Mouse (Mus musculus): ENCODE data around the gene Ctnna3. TPM values are rescaled to one million over a fixed set of nuclear protein-coding genes. Genes with fewer than 3 reads are reported as not detected.
"Not testable (repeated sequence)": the region's sequence is repeated elsewhere in the genome, so short reads cannot be mapped to it uniquely, and the experiment has no call there.

Ctnna3 gene
- polyA plus RNA-seq, 1 experiment from 2014 or later = 1.7 TPM

DNA sequence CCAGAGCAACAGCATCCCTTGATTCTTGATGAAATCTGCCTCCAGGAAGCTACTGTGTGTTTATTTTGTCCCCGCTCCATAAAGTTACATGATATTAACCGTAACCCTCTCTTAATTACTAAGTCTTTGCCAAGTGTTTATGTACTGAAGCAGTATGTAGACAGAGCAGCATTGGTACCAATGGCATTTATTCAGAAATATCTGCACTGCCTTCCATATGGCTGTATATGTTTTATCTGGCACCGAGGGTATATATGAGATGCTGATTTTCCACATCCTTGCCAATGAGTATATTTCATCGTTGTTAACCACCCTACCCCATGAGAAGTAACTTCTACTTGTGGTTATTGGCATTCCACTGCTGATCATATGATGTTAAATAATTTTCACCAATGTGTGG is 947.9 kb downstream of the Ctnna3 start:
- H3K4me1 ChIP-seq (replicated peaks; ENCODE audit: control insufficient read depth, insufficient read depth, low read length) = no peaks in the 10 kb centered on the region
- ATAC-seq (replicated peaks; ENCODE audit: low FRiP score, low TSS enrichment, low read depth) (no peak), DNase-seq (ENCODE audit: low spot score) (no peak)
- no peaks in the 10 kb centered on the region for H3K9me3 ChIP-seq (ENCODE audit: control insufficient read depth, low read length)
- H3K27ac ChIP-seq (ENCODE audit: low read depth) = no peak overlapping the region
- H3K36me3 ChIP-seq (ENCODE audit: control insufficient read depth, insufficient read depth, low read length) = no peaks in the 10 kb centered on the region
- H3K4me2 ChIP-seq (ENCODE audit: low read length) = no peak overlapping the region
- H3K27me3 ChIP-seq (replicated peaks; ENCODE audit: control insufficient read depth, insufficient read depth, low read length) = no peaks in the 10 kb centered on the region
- no peak overlapping the region for H3K9ac ChIP-seq (ENCODE audit: low read length)
- no peak overlapping the region for H3K4me3 ChIP-seq (ENCODE audit: low read depth, low read length)
- 88% methylated on average over 4 of the region's 4 CpGs for WGBS

DNA sequence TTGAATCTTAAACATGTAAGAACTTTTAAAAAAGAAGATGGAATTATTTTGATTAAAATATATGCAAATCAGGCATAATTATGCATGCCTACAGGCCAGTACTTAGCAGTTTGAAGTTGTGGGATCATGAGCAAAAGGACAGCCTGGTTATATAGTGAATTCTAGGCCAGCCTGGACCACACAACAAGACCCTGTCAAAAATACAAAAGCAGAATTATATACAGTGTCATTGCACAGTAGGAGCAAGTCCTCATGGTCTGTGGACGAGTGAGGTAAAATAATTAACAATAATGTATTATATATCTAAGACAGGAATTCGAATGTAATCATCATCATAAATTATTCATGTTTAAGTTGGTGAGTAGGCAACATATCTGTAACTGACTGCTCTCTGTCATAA is 966.7 kb downstream of the Ctnna3 start:
- Histone ChIP-seq H3K4me2 (ENCODE audit: low read length) (no peak overlapping the region), H3K4me1 (replicated peaks; ENCODE audit: control insufficient read depth, insufficient read depth, low read length) (no peaks in the 10 kb centered on the region), H3K27ac (ENCODE audit: low read depth) (no peak overlapping the region), H3K9ac (ENCODE audit: low read length) (no peak overlapping the region), H3K27me3 (replicated peaks; ENCODE audit: control insufficient read depth, insufficient read depth, low read length) (no peaks in the 10 kb centered on the region), H3K36me3 (ENCODE audit: control insufficient read depth, insufficient read depth, low read length) (no peaks in the 10 kb centered on the region), H3K4me3 (ENCODE audit: low read depth, low read length) (no peak overlapping the region), H3K9me3 (ENCODE audit: control insufficient read depth, low read length) (no peaks in the 10 kb centered on the region)
- 49% methylated on average over 2 of the region's 2 CpGs for WGBS
- no peak for ATAC-seq (replicated peaks; ENCODE audit: low FRiP score, low TSS enrichment, low read depth)
- DNase-seq (ENCODE audit: low spot score) = no peak

GRCm38 (mm10) chr10:64418396-64418795 is 988.5 kb downstream of the Ctnna3 start:
- not testable (repeated sequence) for H3K36me3 ChIP-seq (ENCODE audit: control insufficient read depth, insufficient read depth, low read length); H3K4me2 ChIP-seq (ENCODE audit: low read length); H3K9ac ChIP-seq (ENCODE audit: low read length); H3K9me3 ChIP-seq (ENCODE audit: control insufficient read depth, low read length); H3K27me3 ChIP-seq (replicated peaks; ENCODE audit: control insufficient read depth, insufficient read depth, low read length); H3K27ac ChIP-seq (ENCODE audit: low read depth); H3K4me3 ChIP-seq (ENCODE audit: low read depth, low read length); ATAC-seq (replicated peaks; ENCODE audit: low FRiP score, low TSS enrichment, low read depth); H3K4me1 ChIP-seq (replicated peaks; ENCODE audit: control insufficient read depth, insufficient read depth, low read length)
- DNase-seq (ENCODE audit: low spot score) = peak; percentile 61
- WGBS = 33% methylated on average over 1 of the region's 1 CpGs

GRCm38 (mm10) chr10:64438736-64439135 is 1008.8 kb downstream of the Ctnna3 start:
- ATAC-seq (replicated peaks; ENCODE audit: low FRiP score, low TSS enrichment, low read depth) = no peak
- no peak overlapping the region for H3K4me2 ChIP-seq (ENCODE audit: low read length)
- H3K27ac ChIP-seq (ENCODE audit: low read depth) = no peak overlapping the region
- H3K4me3 ChIP-seq (ENCODE audit: low read depth, low read length) = no peak overlapping the region
- DNase-seq (ENCODE audit: low spot score) = no peak
- no peaks in the 10 kb centered on the region for H3K36me3 ChIP-seq (ENCODE audit: control insufficient read depth, insufficient read depth, low read length)
- H3K9ac ChIP-seq (ENCODE audit: low read length) = no peak overlapping the region
- no peaks in the 10 kb centered on the region for H3K9me3 ChIP-seq (ENCODE audit: control insufficient read depth, low read length)
- H3K4me1 ChIP-seq (replicated peaks; ENCODE audit: control insufficient read depth, insufficient read depth, low read length) = no peaks in the 10 kb centered on the region
- H3K27me3 ChIP-seq (replicated peaks; ENCODE audit: control insufficient read depth, insufficient read depth, low read length) = no peaks in the 10 kb centered on the region

DNA sequence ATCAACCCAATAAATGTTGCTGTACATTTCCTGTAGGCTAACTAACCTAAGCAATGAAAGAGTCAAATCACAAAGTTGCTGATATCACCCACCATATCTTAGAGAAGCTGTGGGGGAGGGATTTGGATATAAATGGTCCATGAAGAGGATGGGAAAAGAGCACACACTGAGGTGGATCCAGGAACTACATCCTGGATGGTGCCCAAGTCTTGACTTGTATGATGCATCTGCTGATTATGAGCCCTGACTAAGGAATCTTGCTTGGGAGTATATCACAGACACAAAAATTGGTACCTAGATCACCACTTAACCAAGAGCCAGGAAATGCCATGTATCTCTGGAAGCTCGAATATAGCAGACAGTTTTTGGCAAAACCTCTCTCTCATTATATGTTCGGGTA is 1018.7 kb downstream of the Ctnna3 start:
- 86% methylated on average over 2 of the region's 2 CpGs for WGBS

GRCm38 (mm10) chr10:64483281-64483680 is 1053.4 kb downstream of the Ctnna3 start:
- H3K4me1 ChIP-seq (replicated peaks; ENCODE audit: control insufficient read depth, insufficient read depth, low read length) = no peaks in the 10 kb centered on the region
- H3K4me3 ChIP-seq (ENCODE audit: low read depth, low read length) = no peak overlapping the region
- H3K9me3 ChIP-seq (ENCODE audit: control insufficient read depth, low read length) = no peaks in the 10 kb centered on the region
- no peak overlapping the region for H3K9ac ChIP-seq (ENCODE audit: low read length)
- H3K27me3 ChIP-seq (replicated peaks; ENCODE audit: control insufficient read depth, insufficient read depth, low read length) = no peaks in the 10 kb centered on the region
- ATAC-seq (replicated peaks; ENCODE audit: low FRiP score, low TSS enrichment, low read depth) = 0 out of 2 replicates have a peak, but pooled peaks have one; percentile 27
- no peak overlapping the region for H3K27ac ChIP-seq (ENCODE audit: low read depth)
- 63% methylated on average over 5 of the region's 5 CpGs for WGBS
- no peak for DNase-seq (ENCODE audit: low spot score)
- no peaks in the 10 kb centered on the region for H3K36me3 ChIP-seq (ENCODE audit: control insufficient read depth, insufficient read depth, low read length)
- no peak overlapping the region for H3K4me2 ChIP-seq (ENCODE audit: low read length)

More for the DNA sequence above, 1018.7 kb downstream of the Ctnna3 start:
- no peak overlapping the region for H3K9ac ChIP-seq (ENCODE audit: low read length)
- no peaks in the 10 kb centered on the region for H3K4me1 ChIP-seq (replicated peaks; ENCODE audit: control insufficient read depth, insufficient read depth, low read length)
- no peak overlapping the region for H3K4me2 ChIP-seq (ENCODE audit: low read length)
- H3K9me3 ChIP-seq (ENCODE audit: control insufficient read depth, low read length) = no peaks in the 10 kb centered on the region
- no peaks in the 10 kb centered on the region for H3K27me3 ChIP-seq (replicated peaks; ENCODE audit: control insufficient read depth, insufficient read depth, low read length)
- H3K36me3 ChIP-seq (ENCODE audit: control insufficient read depth, insufficient read depth, low read length) = no peaks in the 10 kb centered on the region
- DNase-seq (ENCODE audit: low spot score) (no peak), ATAC-seq (replicated peaks; ENCODE audit: low FRiP score, low TSS enrichment, low read depth) (no peak)
- H3K4me3 ChIP-seq (ENCODE audit: low read depth, low read length) = no peak overlapping the region
- H3K27ac ChIP-seq (ENCODE audit: low read depth) = no peak overlapping the region

DNA sequence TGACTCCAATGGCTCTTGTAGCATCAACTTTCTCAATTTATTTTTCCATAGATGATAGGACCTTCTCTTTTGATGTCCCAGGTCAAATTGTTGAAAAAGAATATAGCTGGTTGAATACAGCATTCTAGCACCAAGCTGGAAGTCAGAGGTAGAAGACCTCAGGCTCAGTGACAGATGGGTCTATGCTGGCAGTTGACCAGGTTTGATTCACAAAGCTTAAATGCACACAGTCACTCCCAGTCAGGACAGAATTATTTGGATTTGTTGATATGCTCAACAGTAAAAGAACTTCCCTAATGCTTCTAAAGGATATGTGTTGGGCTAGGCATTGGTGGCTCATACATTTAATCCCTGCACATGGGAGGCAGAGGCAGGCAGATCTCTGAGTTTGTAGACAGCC is 1059.6 kb downstream of the Ctnna3 start:
- DNase-seq (ENCODE audit: low spot score) = no peak
- Histone ChIP-seq H3K27ac (ENCODE audit: low read depth) (no peak overlapping the region), H3K4me1 (replicated peaks; ENCODE audit: control insufficient read depth, insufficient read depth, low read length) (no peaks in the 10 kb centered on the region), H3K4me2 (ENCODE audit: low read length) (no peak overlapping the region), H3K27me3 (replicated peaks; ENCODE audit: control insufficient read depth, insufficient read depth, low read length) (no peaks in the 10 kb centered on the region), H3K36me3 (ENCODE audit: control insufficient read depth, insufficient read depth, low read length) (no peaks in the 10 kb centered on the region), H3K9me3 (ENCODE audit: control insufficient read depth, low read length) (no peaks in the 10 kb centered on the region), H3K4me3 (ENCODE audit: low read depth, low read length) (no peak overlapping the region), H3K9ac (ENCODE audit: low read length) (no peak overlapping the region)
- no peak for ATAC-seq (replicated peaks; ENCODE audit: low FRiP score, low TSS enrichment, low read depth)

- no peak overlapping the region for H3K4me2 ChIP-seq (ENCODE audit: low read length)
- H3K4me1 ChIP-seq (replicated peaks; ENCODE audit: control insufficient read depth, insufficient read depth, low read length) = no peaks in the 10 kb centered on the region
- no peak for ATAC-seq (replicated peaks; ENCODE audit: low FRiP score, low TSS enrichment, low read depth)
- H3K27ac ChIP-seq (ENCODE audit: low read depth) = no peak overlapping the region
- no peaks in the 10 kb centered on the region for H3K27me3 ChIP-seq (replicated peaks; ENCODE audit: control insufficient read depth, insufficient read depth, low read length)
- H3K36me3 ChIP-seq (ENCODE audit: control insufficient read depth, insufficient read depth, low read length) = no peaks in the 10 kb centered on the region
- H3K4me3 ChIP-seq (ENCODE audit: low read depth, low read length) = no peak overlapping the region
- no peaks in the 10 kb centered on the region for H3K9me3 ChIP-seq (ENCODE audit: control insufficient read depth, low read length)
- H3K9ac ChIP-seq (ENCODE audit: low read length) = no peak overlapping the region
- no peak for DNase-seq (ENCODE audit: low spot score)
- WGBS = 85% methylated on average over 3 of the region's 3 CpGs
Observed at GRCm38 (mm10) chr10:64543647-64544046, 1113.7 kb downstream of the Ctnna3 start.

DNA sequence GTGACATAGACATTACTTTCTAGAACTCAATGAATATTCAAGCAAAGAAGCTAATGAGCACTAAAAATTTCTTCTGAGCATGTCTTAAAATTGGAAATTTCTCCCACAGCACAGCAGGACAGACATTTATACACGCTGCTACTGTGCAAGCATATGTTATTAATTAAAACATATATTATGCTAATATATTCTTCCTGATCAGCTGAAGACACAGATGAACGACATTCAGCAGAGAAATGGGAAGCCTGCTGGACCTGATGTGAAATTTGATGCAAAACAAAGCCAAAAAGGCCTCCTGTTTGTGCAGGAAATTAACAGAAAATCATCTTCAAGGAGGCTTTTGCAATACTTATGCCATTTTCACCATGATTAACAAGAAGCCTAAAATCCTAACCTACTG is 1114.5 kb downstream of the Ctnna3 start:
- ATAC-seq (replicated peaks; ENCODE audit: low FRiP score, low TSS enrichment, low read depth) = no peak
- H3K9me3 ChIP-seq (ENCODE audit: control insufficient read depth, low read length) = no peaks in the 10 kb centered on the region

More for the DNA sequence above, 1114.5 kb downstream of the Ctnna3 start:
- 69% methylated on average over 2 of the region's 2 CpGs for WGBS
- no peak overlapping the region for H3K9ac ChIP-seq (ENCODE audit: low read length)
- H3K4me3 ChIP-seq (ENCODE audit: low read depth, low read length) = no peak overlapping the region
- no peaks in the 10 kb centered on the region for H3K27me3 ChIP-seq (replicated peaks; ENCODE audit: control insufficient read depth, insufficient read depth, low read length)
- H3K4me1 ChIP-seq (replicated peaks; ENCODE audit: control insufficient read depth, insufficient read depth, low read length) = no peaks in the 10 kb centered on the region
- H3K36me3 ChIP-seq (ENCODE audit: control insufficient read depth, insufficient read depth, low read length) = no peaks in the 10 kb centered on the region
- no peak overlapping the region for H3K27ac ChIP-seq (ENCODE audit: low read depth)
- no peak for DNase-seq (ENCODE audit: low spot score)
- no peak overlapping the region for H3K4me2 ChIP-seq (ENCODE audit: low read length)
